Mouse (Mus musculus) urinary bladder, postnatal 14 days (tissue): ENCODE results near the gene Gm20388.
"Not testable (repeated sequence)": the region's sequence is repeated elsewhere in the genome, so short reads cannot be mapped to it uniquely, and the experiment has no call there.

ENCODE experiments used
- DNase-seq: peaks from one replicate; pipeline ENCODE4 v3.0.0; 2021; ENCODE audit warnings: low spot score

Gene Gm20388

GRCm38 (mm10) chr8:120719586-120720236 is 809.1 kb downstream of the Gm20388 start:
- DNase-seq: no peak

GRCm38 (mm10) chr8:120723025-120723424 is 812.4 kb downstream of the Gm20388 start:
- DNase-seq: no peak

- DNase-seq: not testable (repeated sequence)
Observed at GRCm38 (mm10) chr8:120724096-120724495, 813.5 kb downstream of the Gm20388 start.

GRCm38 (mm10) chr8:120724816-120725575 is 814.4 kb downstream of the Gm20388 start:
- DNase-seq: no peak

GRCm38 (mm10) chr8:120725576-120725950 is 814.9 kb downstream of the Gm20388 start:
- no peak for DNase-seq

- DNase-seq: no peak
Observed at GRCm38 (mm10) chr8:120726051-120726450, 815.4 kb downstream of the Gm20388 start.

GRCm38 (mm10) chr8:120728488-120729160 is 818.0 kb downstream of the Gm20388 start:
- no peak for DNase-seq

- DNase-seq: no peak
Observed at GRCm38 (mm10) chr8:120731582-120731981, 820.9 kb downstream of the Gm20388 start.

- no peak for DNase-seq
Observed at GRCm38 (mm10) chr8:120732068-120732467, 821.4 kb downstream of the Gm20388 start.

GRCm38 (mm10) chr8:120735770-120736481 is 825.3 kb downstream of the Gm20388 start, which contains the start of gene Irf8:
TSS of gene Irf8 (plus strand) at chr8:120736358.
- DNase-seq: peak; percentile 91

- DNase-seq: peak; percentile 61
Observed at GRCm38 (mm10) chr8:120736486-120736885, 825.8 kb downstream of the Gm20388 start.

GRCm38 (mm10) chr8:120737166-120737565 is 826.5 kb downstream of the Gm20388 start:
- no peak for DNase-seq

- DNase-seq: no peak
Observed at GRCm38 (mm10) chr8:120738771-120739170, 828.1 kb downstream of the Gm20388 start.

- DNase-seq: no peak
Observed at GRCm38 (mm10) chr8:120739526-120739925, 828.9 kb downstream of the Gm20388 start.

GRCm38 (mm10) chr8:120740579-120740978 is 829.9 kb downstream of the Gm20388 start:
- no peak for DNase-seq

GRCm38 (mm10) chr8:120741001-120741400 is 830.4 kb downstream of the Gm20388 start:
- no peak for DNase-seq

- DNase-seq: no peak
Observed at GRCm38 (mm10) chr8:120741815-120742530, 831.3 kb downstream of the Gm20388 start.

- peak; percentile 68 for DNase-seq
Observed at GRCm38 (mm10) chr8:120743149-120743897, 832.7 kb downstream of the Gm20388 start.

GRCm38 (mm10) chr8:120743898-120744290 is 833.3 kb downstream of the Gm20388 start:
- peak; percentile 58 for DNase-seq

GRCm38 (mm10) chr8:120744448-120744847 is 833.8 kb downstream of the Gm20388 start:
- DNase-seq: no peak

GRCm38 (mm10) chr8:120745226-120745625 is 834.6 kb downstream of the Gm20388 start:
- DNase-seq: no peak
